Mouse (Mus musculus) CH12.LX (cell line): Measurements from ENCODE around the gene Ttc4. TPM values are rescaled to one million over a fixed set of nuclear protein-coding genes. Genes with fewer than 3 reads are reported as not detected.

Experiments
- DNase-seq: peaks from one replicate; pipeline ENCODE4 v3.0.0-alpha.2; 2013; ENCODE audit errors: extremely low read depth
- H3K27ac ChIP-seq: 2 replicates; pipeline ENCODE4 v1.5.1; 2012; ENCODE audit warnings: low read depth, mild to moderate bottlenecking, control low read depth, moderate library complexity; ENCODE audit not compliant: insufficient read depth
- H3K27me3 ChIP-seq: replicated peaks from 2 replicates; pipeline ENCODE3; 2012; ENCODE audit warnings: inconsistent platforms
- H3K36me3 ChIP-seq, 2 experiments: replicated peaks in 1 of 2; 2 replicates each; pipeline versions ENCODE3 to v1.6.1; 2012; ENCODE audit warnings: inconsistent platforms in 1 of 2, low read length in 1 of 2, mild to moderate bottlenecking in 1 of 2, mixed read lengths in 1 of 2, moderate library complexity in 1 of 2; ENCODE audit not compliant: control insufficient read depth in 1 of 2, insufficient read depth in 1 of 2
- H3K4me1 ChIP-seq, 2 experiments: 2 replicates each; pipeline ENCODE4 v1.6.1; 2012; ENCODE audit warnings: inconsistent platforms in 1 of 2, moderate library complexity in 1 of 2; ENCODE audit not compliant: insufficient read depth in 2 of 2, control insufficient read depth in 1 of 2
- H3K4me2 ChIP-seq: 2 replicates; pipeline ENCODE4 v1.6.1; 2012; ENCODE audit warnings: low read depth, mild to moderate bottlenecking, control low read depth; ENCODE audit not compliant: poor library complexity, insufficient read depth, severe bottlenecking
- H3K4me3 ChIP-seq, 3 experiments: fragments of 150-350 bp in 1 of 3; sonication (generic) in 1 of 3; replicated peaks in 1 of 3; 2 replicates each; pipeline versions ENCODE3 to v1.5.1; 2011 to 2012; ENCODE audit warnings: low read depth in 2 of 3, low read length in 2 of 3, mild to moderate bottlenecking in 2 of 3, moderate library complexity in 2 of 3, control low read depth in 1 of 3, improper control_type of control experiment in 1 of 3, inconsistent platforms in 1 of 3, mixed read lengths in 1 of 3; ENCODE audit not compliant: poor library complexity in 1 of 3
- H3K79me2 ChIP-seq: replicated peaks from 2 replicates; pipeline ENCODE4 v1.6.1; 2012; ENCODE audit warnings: mild to moderate bottlenecking, moderate library complexity; ENCODE audit not compliant: control insufficient read depth, poor library complexity, insufficient read depth, severe bottlenecking; ENCODE audit errors: extremely low read depth
- H3K9ac ChIP-seq: 2 replicates; pipeline ENCODE4 v1.6.1; 2012; ENCODE audit warnings: low read depth, mild to moderate bottlenecking, control low read depth, moderate library complexity; ENCODE audit not compliant: insufficient read depth
- H3K9me3 ChIP-seq: replicated peaks from 2 replicates; pipeline ENCODE3; 2012; ENCODE audit warnings: low read length, inconsistent platforms, mixed read lengths
- CHD1 ChIP-seq: IDR thresholded peaks from 2 replicates; pipeline ENCODE4 v1.6.1; 2012; ENCODE audit warnings: low read depth, low read length, improper control_type of control experiment, inconsistent platforms
- CTCF ChIP-seq, 2 experiments: IDR thresholded peaks in 1 of 2; conservative IDR thresholded peaks in 1 of 2; 2 replicates each; pipeline ENCODE4 v1.5.1; 2011 to 2012; ENCODE audit warnings: low read depth in 2 of 2, low read length in 2 of 2, improper control_type of control experiment in 1 of 2, inconsistent platforms in 1 of 2, mild to moderate bottlenecking in 1 of 2, moderate library complexity in 1 of 2
- ELF1 ChIP-seq: IDR thresholded peaks from 2 replicates; pipeline ENCODE4 v1.6.1; 2014; ENCODE audit warnings: low read depth, mild to moderate bottlenecking, inconsistent platforms, low read length, improper control_type of control experiment
- GABPA ChIP-seq: IDR thresholded peaks from 2 replicates; pipeline ENCODE4 v1.6.1; 2012; ENCODE audit warnings: low read depth, low read length, improper control_type of control experiment, inconsistent platforms; ENCODE audit not compliant: insufficient replicate concordance
- JUND ChIP-seq: conservative IDR thresholded peaks from 2 replicates; pipeline ENCODE4 v1.6.1; 2011; ENCODE audit warnings: low read depth, low read length, improper control_type of control experiment
- MAFK ChIP-seq: IDR thresholded peaks from 2 replicates; pipeline ENCODE4 v1.6.1; 2011; ENCODE audit warnings: low read length, improper control_type of control experiment; ENCODE audit not compliant: insufficient replicate concordance
- MAZ ChIP-seq: IDR thresholded peaks from 2 replicates; pipeline ENCODE4 v1.6.1; 2012; ENCODE audit warnings: low read depth, mild to moderate bottlenecking, inconsistent platforms, low read length, improper control_type of control experiment, moderate library complexity
- MXI1 ChIP-seq: IDR thresholded peaks from 2 replicates; pipeline ENCODE4 v1.6.1; 2011; ENCODE audit warnings: mild to moderate bottlenecking, low read depth, low read length, improper control_type of control experiment
- MYC ChIP-seq: IDR thresholded peaks from 2 replicates; pipeline ENCODE4 v1.6.1; 2011; ENCODE audit warnings: low read depth, mild to moderate bottlenecking, improper control_type of control experiment, low read length
- PAX5 ChIP-seq: IDR thresholded peaks from 2 replicates; pipeline ENCODE4 v1.6.1; 2012; ENCODE audit warnings: low read length, inconsistent platforms, mixed read lengths
- RAD21 ChIP-seq: IDR thresholded peaks from 2 replicates; pipeline ENCODE4 v1.6.1; 2011; ENCODE audit warnings: low read depth, mild to moderate bottlenecking, low read length, improper control_type of control experiment, moderate library complexity
- RCOR1 ChIP-seq: conservative IDR thresholded peaks from 2 replicates; pipeline ENCODE4 v1.6.1; 2012; ENCODE audit warnings: low read depth, mild to moderate bottlenecking, inconsistent platforms, low read length, improper control_type of control experiment
- TCF12 ChIP-seq: IDR thresholded peaks from 2 replicates; pipeline ENCODE4 v1.6.1; 2014; ENCODE audit warnings: low read depth, mild to moderate bottlenecking, inconsistent platforms, low read length, improper control_type of control experiment
- ZKSCAN1 ChIP-seq: IDR thresholded peaks from 2 replicates; pipeline ENCODE4 v1.6.1; 2012; ENCODE audit warnings: low read depth, inconsistent platforms, low read length, improper control_type of control experiment, borderline replicate concordance
- ZNF384 ChIP-seq: IDR thresholded peaks from 2 replicates; pipeline ENCODE4 v1.6.1; 2012; ENCODE audit warnings: low read depth, low read length, improper control_type of control experiment, inconsistent platforms
- dilution Hi-C: fragments of 300-500 bp; cut with MboI; formaldehyde crosslinking; loops from 2 replicates; pipeline ENCODE4 v1.14.3; 2020; ENCODE audit warnings: low sequenced_read_pairs; ENCODE audit not compliant: extremely low pct_unique_long_range_greater_than_20kb, extremely low pct_ligation_motif_present
- in situ Hi-C: fragments of 300-500 bp; cut with MboI; formaldehyde crosslinking; loops from 3 replicates; pipeline ENCODE4 v1.14.3; 2019; ENCODE audit warnings: low sequenced_read_pairs, low pct_ligation_motif_present, low pct_unique_long_range_greater_than_20kb, mixed read lengths
- polyA plus RNA-seq: library from polyadenylated mRNA; unstranded; fragments of >175 nt; gene quantifications from 2 replicates; pipeline ENCODE4 v1.2.1, GENCODE M21; 2012; ENCODE audit warnings: low read depth; ENCODE audit not compliant: insufficient read length
- total RNA-seq, 2 experiments: library from RNA; depleted of rRNA; stranded (reverse); fragments of 300-350 nt in 1 of 2; fragments of >200 nt in 1 of 2; gene quantifications; 2 replicates each; pipeline ENCODE4 v1.2.3; 2012 to 2014

Ttc4 gene
- total and polyA plus RNA-seq, 3 experiments, result 47.8 to 61.8 (median 50.2) TPM

DNA sequence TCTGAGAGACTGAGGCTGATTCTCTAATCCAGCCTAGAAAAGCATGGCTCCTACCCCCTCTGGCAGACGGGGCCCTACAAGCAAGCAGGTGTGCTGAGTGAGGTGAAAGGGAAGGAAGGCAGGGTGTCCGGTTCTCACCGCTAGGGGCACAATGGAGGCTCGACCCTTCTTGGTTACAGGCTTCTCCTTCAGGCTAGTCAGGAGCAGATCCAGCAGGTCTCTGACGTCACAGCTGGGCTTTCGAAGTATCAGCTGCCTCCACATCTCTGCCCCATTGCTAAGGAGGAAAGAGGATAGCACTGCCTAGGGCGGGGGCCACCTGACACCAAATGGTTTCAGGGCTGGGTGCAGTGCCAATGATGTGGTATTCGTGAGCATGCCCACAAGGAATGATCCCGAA lies 21.2 kb upstream of the Ttc4 start:
- Histone ChIP-seq H3K4me3 (no peak overlapping the region), H3K4me1 (peaks cover 0 to 2% of the 10 kb centered on the region in 2 experiments; a peak in 1 of 4 replicates), H3K36me3 (no peaks in the 10 kb centered on the region), H3K27me3 (peaks cover 69% of the 10 kb centered on the region), H3K27ac (no peak overlapping the region), H3K9ac (no peak overlapping the region), H3K4me2 (no peak overlapping the region), H3K79me2 (no peaks in the 10 kb centered on the region), H3K9me3 (no peaks in the 10 kb centered on the region)
- in situ Hi-C loops, result no loop called here
- dilution Hi-C loops, result no loop called here
- TF ChIP-seq ZNF384, result no peak
- no peak for TF ChIP-seq CHD1
- TF ChIP-seq PAX5, result no peak
- TF ChIP-seq RAD21, result peak; percentile 23
- peak; percentile 70 to 71 for TF ChIP-seq CTCF (conservative IDR thresholded peaks at IDR 0.05 in 1 of 2, IDR thresholded peaks at IDR 0.05 in 1 of 2; ENCODE audit: low read depth in 2 of 2, low read length in 2 of 2)
- TF ChIP-seq ZKSCAN1, result no peak
- TF ChIP-seq ELF1, result no peak
- no peak for TF ChIP-seq MXI1
- peak; percentile 44 for DNase-seq

DNA sequence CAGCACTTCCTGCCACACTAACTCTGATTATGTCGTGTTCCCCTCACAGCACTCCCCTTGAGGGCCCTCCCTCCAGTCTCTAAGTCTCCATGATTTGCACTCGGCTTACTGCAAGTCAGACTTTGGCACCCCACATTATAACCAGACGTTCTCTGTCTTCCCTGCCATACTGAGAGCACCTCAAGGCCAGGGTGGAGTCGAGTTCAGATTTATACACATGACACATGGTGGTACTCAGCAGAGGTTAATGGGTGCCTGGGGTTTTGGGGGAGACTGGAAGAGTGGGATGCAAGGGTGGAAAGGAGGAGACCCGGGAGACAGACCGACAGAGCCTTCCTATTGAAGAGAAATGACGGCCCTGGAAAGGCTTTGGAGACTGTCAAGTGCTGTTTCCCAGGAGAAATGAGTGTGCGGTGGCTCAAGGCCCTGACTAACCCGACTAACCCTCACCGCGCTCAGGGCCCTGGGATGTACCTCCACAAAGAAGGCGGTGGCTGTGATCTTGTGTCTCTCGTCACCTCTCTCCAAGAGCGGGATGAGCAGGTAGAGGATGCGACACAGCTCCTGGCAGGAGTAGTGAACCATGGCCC lies 15.2 kb upstream of the Ttc4 start:
- Histone ChIP-seq H3K27ac (no peak overlapping the region), H3K4me3 (no peak overlapping the region), H3K79me2 (no peaks in the 10 kb centered on the region), H3K4me2 (no peak overlapping the region), H3K27me3 (peaks cover 81% of the 10 kb centered on the region), H3K9me3 (no peaks in the 10 kb centered on the region), H3K4me1 (peaks cover 0 to 2% of the 10 kb centered on the region in 2 experiments; a peak in 1 of 4 replicates), H3K9ac (no peak overlapping the region), H3K36me3 (no peaks in the 10 kb centered on the region)
- in situ Hi-C loops (no loop called here), dilution Hi-C loops (no loop called here)
- TF ChIP-seq ZKSCAN1 (no peak), MYC (no peak), GABPA (no peak), MXI1 (no peak), MAFK (no peak), TCF12 (no peak), MAZ (no peak), JUND (no peak), RCOR1 (no peak), PAX5 (no peak), ELF1 (no peak)
- DNase-seq, result no peak
